Mouse (Mus musculus) liver, postnatal 0 days (tissue): Measurements from ENCODE around the gene Ovca2. TPM values are rescaled to one million over a fixed set of nuclear protein-coding genes. Genes with fewer than 3 reads are reported as not detected.
"Not testable (repeated sequence)": the region's sequence is repeated elsewhere in the genome, so short reads cannot be mapped to it uniquely, and the experiment has no call there.

Experiments
- ATAC-seq: fragments of 200-750 bp; cut with Nextera tagmentation; 2 replicates; pipeline ENCODE4 v1.8.0; 2017; ENCODE audit warnings: mild to moderate bottlenecking, moderate library complexity
- DNase-seq: peaks from one replicate; pipeline ENCODE4 v3.0.0-alpha.2; 2016
- H3K27ac ChIP-seq: fragments of 300-500 bp; sonication (generic); 2 replicates; pipeline ENCODE4 v1.5.1; 2014; ENCODE audit warnings: antibody characterized with exemption, moderate library complexity, mild to moderate bottlenecking, low read depth
- H3K27me3 ChIP-seq: fragments of 300-500 bp; sonication (generic); 2 replicates; pipeline ENCODE4 v1.6.1; 2014; ENCODE audit warnings: low read length, control low read depth, mixed read lengths; ENCODE audit not compliant: insufficient read depth
- H3K36me3 ChIP-seq: fragments of 300-500 bp; sonication (generic); replicated peaks from 2 replicates; pipeline ENCODE4 v1.6.1; 2014; ENCODE audit warnings: mild to moderate bottlenecking, control low read depth, low read length, moderate library complexity, mixed read lengths; ENCODE audit not compliant: insufficient read depth
- H3K4me1 ChIP-seq: fragments of 300-500 bp; sonication (generic); 2 replicates; pipeline ENCODE4 v1.6.1; 2014; ENCODE audit warnings: antibody characterized with exemption, mild to moderate bottlenecking, control low read depth; ENCODE audit not compliant: insufficient read depth
- H3K4me2 ChIP-seq: fragments of 300-500 bp; sonication (generic); 2 replicates; pipeline ENCODE4 v1.6.1; 2014; ENCODE audit warnings: low read depth, mild to moderate bottlenecking, low read length, moderate library complexity, mixed read lengths
- H3K4me3 ChIP-seq: fragments of 300-500 bp; sonication (generic); 2 replicates; pipeline ENCODE4 v1.5.1; 2014; ENCODE audit warnings: low read depth, low read length
- H3K9ac ChIP-seq: fragments of 300-500 bp; sonication (generic); replicated peaks from 2 replicates; pipeline ENCODE4 v1.6.1; 2014; ENCODE audit warnings: mild to moderate bottlenecking, moderate library complexity
- H3K9me3 ChIP-seq: fragments of 300-500 bp; sonication (generic); 2 replicates; pipeline ENCODE4 v1.6.1; 2016; ENCODE audit warnings: mild to moderate bottlenecking, control low read depth, low read length, mixed read lengths
- CTCF ChIP-seq: sonication (generic); IDR thresholded peaks from 2 replicates; pipeline ENCODE4 v1.5.1; 2016; ENCODE audit warnings: antibody characterized with exemption, low read depth
- EP300 ChIP-seq: IDR thresholded peaks from 2 replicates; pipeline ENCODE4 v1.6.1; 2016; ENCODE audit warnings: antibody characterized with exemption, low read depth, mild to moderate bottlenecking
- WGBS: fragments of 180-500 bp; shearing (Covaris S2); extraction: QIAGEN DNeasy Blood & Tissue Kit; methylation state at CpG from one replicate; pipeline ENCODE4 v1.1.7; 2014; ENCODE audit not compliant: insufficient replicate concordance; 5-methylcytosine and 5-hydroxymethylcytosine counted together
- polyA plus RNA-seq: library from polyadenylated mRNA; unstranded; fragments of >200 nt; fragmentation: Nextera tagmentation; extraction: Ambion mirVana; gene quantifications from 2 replicates; pipeline ENCODE4 v1.2.1, GENCODE M21; 2015

Ovca2 gene
- polyA plus RNA-seq, 1 experiment from 2014 or later: 13.6 TPM

- H3K9me3 ChIP-seq: no peaks in the 10 kb centered on the region
- no peak overlapping the region for H3K4me2 ChIP-seq
- H3K27me3 ChIP-seq: no peaks in the 10 kb centered on the region
- peaks cover 16% of the 10 kb centered on the region for H3K36me3 ChIP-seq
- ATAC-seq: no peak
- peaks cover 7% of the 10 kb centered on the region for H3K4me1 ChIP-seq
- no peak for DNase-seq
- 92% methylated on average over 5 of the region's 5 CpGs for WGBS
- no peak overlapping the region for H3K9ac ChIP-seq
- H3K27ac ChIP-seq: no peak overlapping the region
- TF ChIP-seq CTCF (no peak), EP300 (no peak)
- no peak overlapping the region for H3K4me3 ChIP-seq
Measured at GRCm38 (mm10) chr11:75184573-75184972, 5.9 kb upstream of the Ovca2 start.

- Histone ChIP-seq H3K27me3 (no peaks in the 10 kb centered on the region), H3K4me1 (peaks cover 4% of the 10 kb centered on the region; the same call in 1 of the 2 replicates), H3K9ac (no peak overlapping the region), H3K36me3 (peaks cover 16% of the 10 kb centered on the region), H3K4me3 (no peak overlapping the region), H3K4me2 (no peak overlapping the region), H3K27ac (no peak overlapping the region), H3K9me3 (no peaks in the 10 kb centered on the region)
- DNase-seq (no peak), ATAC-seq (no peak)
- no peak for TF ChIP-seq CTCF
- no peak for TF ChIP-seq EP300
- 66% methylated on average over 2 of the region's 2 CpGs for WGBS
Measured at GRCm38 (mm10) chr11:75183917-75184570, 5.4 kb upstream of the Ovca2 start.

GRCm38 (mm10) chr11:75178011-75178410 lies 624 bp downstream of the Ovca2 start:
- Histone ChIP-seq H3K27me3 (peaks cover 15% of the 10 kb centered on the region), H3K4me2 (peak overlapping the region; percentile 94), H3K4me3 (peak overlapping the region; percentile 71), H3K27ac (peak overlapping the region; percentile 63), H3K4me1 (peaks cover 23% of the 10 kb centered on the region), H3K9ac (peak overlapping the region; percentile 82), H3K9me3 (no peaks in the 10 kb centered on the region), H3K36me3 (peaks cover 12% of the 10 kb centered on the region)
- DNase-seq (no peak), ATAC-seq (no peak)
- TF ChIP-seq EP300 (no peak), CTCF (no peak)
- 42% methylated on average over 12 of the region's 12 CpGs for WGBS

GRCm38 (mm10) chr11:75174574-75174973 lies 4.1 kb downstream of the Ovca2 start:
- H3K36me3 ChIP-seq, ATAC-seq, H3K4me3 ChIP-seq, H3K27ac ChIP-seq, DNase-seq, H3K9ac ChIP-seq, H3K9me3 ChIP-seq, H3K4me2 ChIP-seq: not testable (repeated sequence)
- WGBS: 63% methylated on average over 6 of the region's 6 CpGs
- peaks cover 49% of the 10 kb centered on the region for H3K27me3 ChIP-seq
- peaks cover 44% of the 10 kb centered on the region for H3K4me1 ChIP-seq

- ATAC-seq: no peak
- H3K9ac ChIP-seq: no peak overlapping the region
Measured at GRCm38 (mm10) chr11:75173799-75174165, 4.9 kb downstream of the Ovca2 start.

GRCm38 (mm10) chr11:75173095-75173798 lies 5.4 kb downstream of the Ovca2 start:
- ATAC-seq (peak; percentile 75), DNase-seq (peak; percentile 89)
- H3K9ac ChIP-seq: 0 out of 2 replicates have a peak overlapping the region, but pooled peaks have one; percentile 43
- peaks cover 62% of the 10 kb centered on the region for H3K27me3 ChIP-seq
- H3K4me1 ChIP-seq: peaks cover 47% of the 10 kb centered on the region
- WGBS: under 1% methylated on average over 68 of the region's 71 CpGs
- H3K4me3 ChIP-seq: peak overlapping the region; percentile 62
- H3K4me2 ChIP-seq: peak overlapping the region; percentile 75
- no peak overlapping the region for H3K27ac ChIP-seq
- TF ChIP-seq EP300: no peak
- no peak for TF ChIP-seq CTCF
- no peaks in the 10 kb centered on the region for H3K9me3 ChIP-seq
- no peaks in the 10 kb centered on the region for H3K36me3 ChIP-seq

More at GRCm38 (mm10) chr11:75173799-75174165, 4.9 kb downstream of the Ovca2 start:
- TF ChIP-seq CTCF (no peak), EP300 (no peak)
- H3K9me3 ChIP-seq: no peaks in the 10 kb centered on the region
- peaks cover 44% of the 10 kb centered on the region for H3K4me1 ChIP-seq
- H3K27ac ChIP-seq: no peak overlapping the region
- peak overlapping the region; percentile 62 for H3K4me3 ChIP-seq
- H3K36me3 ChIP-seq: no peaks in the 10 kb centered on the region
- H3K4me2 ChIP-seq: peak overlapping the region; percentile 75
- 2% methylated on average over 15 of the region's 15 CpGs for WGBS
- peaks cover 57% of the 10 kb centered on the region for H3K27me3 ChIP-seq
- DNase-seq: no peak
